Mouse (Mus musculus) limb, embryonic 11.5 days (tissue): ENCODE measurements around the gene Schip1. TPM values are rescaled to one million over a fixed set of nuclear protein-coding genes. Genes with fewer than 3 reads are reported as not detected.

Experiments
- ATAC-seq: fragments of 200-750 bp; cut with Nextera tagmentation; 2 replicates; pipeline ENCODE4 v1.8.0; 2017; ENCODE audit warnings: low read depth; ENCODE audit not compliant: insufficient number of reproducible peaks, low FRiP score, low TSS enrichment
- DNase-seq: peaks from one replicate; pipeline ENCODE4 v3.0.0-alpha.2; 2015; ENCODE audit warnings: low spot score
- H3K27ac ChIP-seq: fragments of 300-500 bp; sonication (generic); replicated peaks from 2 replicates; pipeline ENCODE4 v1.5.1; 2014; ENCODE audit warnings: low read depth, mild to moderate bottlenecking, low read length
- H3K27me3 ChIP-seq: fragments of 300-500 bp; sonication (generic); 2 replicates; pipeline ENCODE4 v1.6.1; 2014; ENCODE audit warnings: mild to moderate bottlenecking, low read length, mixed read lengths; ENCODE audit not compliant: control insufficient read depth, insufficient read depth
- H3K36me3 ChIP-seq: fragments of 300-500 bp; sonication (generic); 2 replicates; pipeline ENCODE4 v1.6.1; 2014; ENCODE audit warnings: mild to moderate bottlenecking, low read length, moderate library complexity, mixed read lengths; ENCODE audit not compliant: control insufficient read depth, insufficient read depth
- H3K4me1 ChIP-seq: fragments of 300-500 bp; sonication (generic); 2 replicates; pipeline ENCODE4 v1.6.1; 2014; ENCODE audit warnings: low read length, mixed read lengths; ENCODE audit not compliant: control insufficient read depth, insufficient read depth
- H3K4me2 ChIP-seq: fragments of 300-500 bp; sonication (generic); 2 replicates; pipeline ENCODE4 v1.6.1; 2014; ENCODE audit warnings: low read depth, mild to moderate bottlenecking, moderate library complexity; ENCODE audit not compliant: severe bottlenecking
- H3K4me3 ChIP-seq: fragments of 300-500 bp; sonication (generic); 2 replicates; pipeline ENCODE4 v1.5.1; 2014; ENCODE audit warnings: low read depth, low read length
- H3K9ac ChIP-seq: fragments of 300-500 bp; sonication (generic); 2 replicates; pipeline ENCODE4 v1.6.1; 2014; ENCODE audit warnings: mild to moderate bottlenecking, low read length
- H3K9me3 ChIP-seq: fragments of 300-500 bp; sonication (generic); 2 replicates; pipeline ENCODE4 v1.6.1; 2016; ENCODE audit warnings: low read length; ENCODE audit not compliant: control insufficient read depth
- WGBS: fragments of 180-500 bp; shearing (Covaris S2); extraction: QIAGEN DNeasy Blood & Tissue Kit; methylation state at CpG from one replicate; pipeline ENCODE4 v1.1.7; 2014; 5-methylcytosine and 5-hydroxymethylcytosine counted together
- polyA plus RNA-seq: library from polyadenylated mRNA; unstranded; fragments of >200 nt; fragmentation: Nextera tagmentation; extraction: Ambion mirVana; gene quantifications from 2 replicates; pipeline ENCODE4 v1.2.1, GENCODE M21; 2014

Gene Schip1
- polyA plus RNA-seq, 1 experiment from 2014 or later, result 34.9 TPM

DNA sequence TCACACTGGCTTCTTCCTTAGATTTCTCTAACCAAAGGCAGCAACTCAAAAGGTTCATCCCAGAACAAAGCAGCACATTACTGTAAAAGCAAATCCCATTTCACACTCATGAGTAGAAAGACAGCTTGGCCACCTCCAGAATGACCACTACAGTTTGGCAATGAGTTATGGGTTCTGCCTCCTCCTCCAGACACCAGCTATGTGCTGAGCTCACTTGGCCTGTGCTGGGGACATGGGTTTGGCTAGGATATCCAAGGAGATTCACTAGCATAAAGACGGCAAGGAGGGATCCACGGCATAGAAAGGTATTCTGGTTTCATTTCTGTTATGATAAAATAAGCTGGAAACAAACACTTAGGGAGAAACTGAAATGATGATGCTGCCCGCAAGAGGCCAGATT, 323.4 kb downstream of the Schip1 start:
- 96% methylated on average over 3 of the region's 3 CpGs for WGBS

DNA sequence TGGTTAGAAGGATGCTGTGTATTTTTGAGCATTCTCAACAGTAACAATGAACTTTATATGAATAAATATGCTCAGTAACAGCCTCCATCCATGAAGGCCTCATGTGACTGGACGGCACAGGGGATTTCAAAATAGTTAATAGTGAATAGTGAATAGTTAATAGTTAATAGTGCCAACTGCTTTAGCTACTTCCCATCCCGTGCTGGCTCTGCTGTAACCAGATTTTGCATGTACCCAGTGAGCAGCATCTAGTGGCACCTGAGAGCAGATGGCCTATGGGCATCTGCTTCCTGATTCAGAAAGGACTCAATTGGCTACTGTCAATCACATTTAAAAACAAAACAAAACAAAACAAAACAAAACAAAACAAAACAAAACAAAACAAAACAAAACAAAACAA, 329.0 kb downstream of the Schip1 start:
- Histone ChIP-seq H3K4me2 (no peak overlapping the region), H3K27ac (no peak overlapping the region), H3K9ac (no peak overlapping the region), H3K36me3 (no peaks in the 10 kb centered on the region), H3K9me3 (no peaks in the 10 kb centered on the region), H3K4me3 (no peak overlapping the region), H3K4me1 (no peaks in the 10 kb centered on the region), H3K27me3 (no peaks in the 10 kb centered on the region)
- DNase-seq (no peak), ATAC-seq (no peak)
- 78% methylated on average over 2 of the region's 2 CpGs for WGBS

More for the DNA sequence above, 323.4 kb downstream of the Schip1 start:
- no peaks in the 10 kb centered on the region for H3K36me3 ChIP-seq
- H3K9me3 ChIP-seq, result no peaks in the 10 kb centered on the region
- no peaks in the 10 kb centered on the region for H3K4me1 ChIP-seq
- ATAC-seq (no peak), DNase-seq (no peak)
- no peaks in the 10 kb centered on the region for H3K27me3 ChIP-seq
- H3K27ac ChIP-seq, result no peak overlapping the region
- no peak overlapping the region for H3K9ac ChIP-seq
- no peak overlapping the region for H3K4me2 ChIP-seq
- no peak overlapping the region for H3K4me3 ChIP-seq

DNA sequence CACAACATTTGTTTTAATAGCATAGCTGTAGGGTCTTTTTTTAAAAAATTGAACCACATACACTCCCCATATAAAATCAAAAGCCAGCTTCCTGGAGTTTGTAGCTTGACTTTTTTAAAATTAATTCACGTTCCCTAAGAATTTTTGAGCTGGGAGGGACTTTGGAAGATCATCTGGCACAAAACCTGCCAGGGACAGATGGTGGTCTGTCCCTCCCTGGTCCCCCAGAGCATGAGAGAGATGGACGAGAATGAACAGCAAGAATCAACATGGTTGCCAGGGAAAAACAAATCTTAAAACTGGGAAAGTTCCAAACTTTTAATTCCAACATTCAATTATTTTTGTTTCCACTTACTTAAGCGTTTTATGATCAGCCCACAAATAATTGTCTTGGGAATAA, 334.1 kb downstream of the Schip1 start:
- 84% methylated on average over 3 of the region's 3 CpGs for WGBS
- Histone ChIP-seq H3K27me3 (no peaks in the 10 kb centered on the region), H3K9me3 (no peaks in the 10 kb centered on the region), H3K36me3 (no peaks in the 10 kb centered on the region), H3K9ac (no peak overlapping the region), H3K4me2 (no peak overlapping the region), H3K27ac (no peak overlapping the region), H3K4me3 (no peak overlapping the region), H3K4me1 (no peaks in the 10 kb centered on the region)
- no peak for DNase-seq
- ATAC-seq, result no peak

DNA sequence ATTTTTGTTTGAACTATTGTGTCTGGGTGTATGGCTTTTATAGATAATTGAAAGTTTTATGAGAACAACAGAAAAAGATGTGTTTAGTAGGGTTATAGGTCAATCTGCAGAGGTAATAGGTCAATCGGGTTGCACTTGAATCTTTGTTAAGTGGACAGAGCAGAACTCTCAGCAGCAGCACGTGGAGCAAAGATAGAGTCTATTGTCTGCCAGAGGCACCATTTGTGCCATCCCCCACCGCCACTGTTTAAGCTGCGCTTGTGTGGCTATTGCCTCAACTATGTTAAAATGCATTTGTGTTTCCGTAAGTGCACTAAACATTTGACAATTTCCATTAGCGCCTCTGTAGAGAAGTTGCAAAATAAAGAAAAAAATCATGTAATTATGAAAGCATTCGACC, 335.5 kb downstream of the Schip1 start:
- ATAC-seq (no peak), DNase-seq (no peak)
- Histone ChIP-seq H3K4me3 (no peak overlapping the region), H3K27ac (no peak overlapping the region), H3K9ac (no peak overlapping the region), H3K9me3 (no peaks in the 10 kb centered on the region), H3K36me3 (no peaks in the 10 kb centered on the region), H3K27me3 (no peaks in the 10 kb centered on the region), H3K4me2 (no peak overlapping the region), H3K4me1 (no peaks in the 10 kb centered on the region)
- WGBS, result 77% methylated on average over 7 of the region's 7 CpGs

DNA sequence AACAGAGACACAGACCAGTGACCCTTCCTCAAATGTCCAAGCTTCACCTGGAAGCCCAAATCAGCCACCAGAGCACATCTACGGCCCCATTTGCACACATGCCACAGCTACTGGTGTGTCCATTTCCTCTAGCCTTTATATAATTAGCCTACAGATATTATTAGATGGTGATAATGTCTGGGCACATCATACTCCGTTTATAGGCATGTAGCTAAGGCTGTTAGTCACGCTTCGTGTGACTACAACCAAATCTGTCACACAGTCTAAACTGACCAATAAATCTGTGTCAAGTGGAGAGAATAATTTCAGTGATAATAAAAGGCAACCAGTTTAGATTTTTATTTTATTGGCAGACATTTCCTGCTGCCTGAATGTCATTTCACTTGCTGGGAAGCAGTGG, 338.7 kb downstream of the Schip1 start:
- no peaks in the 10 kb centered on the region for H3K27me3 ChIP-seq
- no peak overlapping the region for H3K4me2 ChIP-seq
- no peak for DNase-seq
- H3K36me3 ChIP-seq, result no peaks in the 10 kb centered on the region
- H3K4me1 ChIP-seq, result no peaks in the 10 kb centered on the region
- H3K4me3 ChIP-seq, result no peak overlapping the region
- ATAC-seq, result no peak
- 82% methylated on average over 4 of the region's 4 CpGs for WGBS
- no peaks in the 10 kb centered on the region for H3K9me3 ChIP-seq
- no peak overlapping the region for H3K9ac ChIP-seq
- no peak overlapping the region for H3K27ac ChIP-seq

DNA sequence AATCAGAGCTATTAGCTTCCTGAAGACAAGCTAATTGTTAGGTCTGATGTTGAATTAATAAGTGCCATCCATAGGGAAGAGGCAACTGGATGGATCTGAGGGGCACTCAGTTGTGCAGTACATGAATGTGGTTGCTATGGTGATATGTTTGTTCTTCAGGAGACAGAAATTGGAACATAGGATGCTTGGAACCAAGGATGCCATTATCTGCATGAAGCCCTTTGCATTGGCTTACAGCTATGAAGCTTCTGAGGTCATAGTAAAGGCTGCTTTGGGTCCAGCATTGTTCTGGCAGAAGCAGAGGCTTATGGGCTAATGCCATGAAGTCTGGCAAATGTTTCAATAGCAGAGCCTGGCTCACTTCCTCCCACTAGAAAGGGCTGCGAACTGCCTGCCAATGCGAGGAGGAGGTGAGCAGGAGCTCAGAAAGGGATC, 339.2 kb downstream of the Schip1 start:
- H3K27me3 ChIP-seq, result no peaks in the 10 kb centered on the region
- H3K36me3 ChIP-seq, result no peaks in the 10 kb centered on the region
- no peak overlapping the region for H3K27ac ChIP-seq
- WGBS, result 87% methylated on average over 2 of the region's 2 CpGs
- DNase-seq (no peak), ATAC-seq (no peak)
- no peak overlapping the region for H3K9ac ChIP-seq
- H3K4me1 ChIP-seq, result no peaks in the 10 kb centered on the region
- no peak overlapping the region for H3K4me3 ChIP-seq
- H3K4me2 ChIP-seq, result no peak overlapping the region
- H3K9me3 ChIP-seq, result no peaks in the 10 kb centered on the region

DNA sequence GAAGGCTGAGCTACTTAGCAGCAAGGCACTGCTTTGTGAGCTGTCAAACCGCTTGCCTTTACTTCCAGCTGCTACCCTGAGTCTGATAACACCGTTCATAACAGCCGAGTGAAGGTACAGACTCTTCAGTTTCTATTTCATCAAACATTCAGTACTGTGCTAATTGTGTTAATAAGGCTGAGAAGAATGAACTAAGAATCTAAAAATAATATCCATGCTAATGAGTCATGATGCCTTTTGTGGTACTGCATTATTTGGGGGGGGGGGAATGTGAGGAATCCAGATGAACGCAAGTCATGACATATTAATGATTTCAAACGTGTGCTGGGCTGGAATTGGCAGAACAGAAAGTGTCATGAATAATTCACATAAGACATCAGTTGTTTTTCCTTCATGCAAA, 341.1 kb downstream of the Schip1 start:
- WGBS, result 82% methylated on average over 5 of the region's 5 CpGs
- no peak for ATAC-seq
- no peaks in the 10 kb centered on the region for H3K36me3 ChIP-seq

DNA sequence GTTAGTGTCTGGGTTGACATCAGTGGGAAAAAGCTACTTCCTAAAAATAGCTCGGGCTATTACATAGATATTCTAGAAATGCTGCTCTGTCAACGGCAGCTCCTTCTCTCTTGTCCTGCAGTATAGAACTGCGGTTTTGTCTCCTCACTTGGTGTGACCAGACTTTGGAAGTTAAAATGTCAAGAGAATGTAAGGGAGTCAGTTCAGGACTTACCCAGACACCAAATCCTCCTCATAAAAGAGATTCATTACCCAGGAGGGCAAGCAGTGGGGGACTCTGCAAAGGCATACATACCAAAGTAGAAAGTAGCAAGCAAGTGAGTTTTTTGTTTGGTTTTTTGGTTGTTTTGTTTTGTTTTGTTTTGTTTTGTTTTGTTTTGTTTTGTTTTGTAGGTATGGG, 347.7 kb downstream of the Schip1 start:
- DNase-seq (no peak), ATAC-seq (no peak)
- Histone ChIP-seq H3K9me3 (no peaks in the 10 kb centered on the region), H3K36me3 (no peaks in the 10 kb centered on the region), H3K27me3 (no peaks in the 10 kb centered on the region), H3K4me2 (no peak overlapping the region), H3K27ac (no peak overlapping the region), H3K9ac (no peak overlapping the region), H3K4me1 (no peaks in the 10 kb centered on the region), H3K4me3 (no peak overlapping the region)
- WGBS, result 69% methylated on average over 3 of the region's 3 CpGs

More for the DNA sequence above, 341.1 kb downstream of the Schip1 start:
- H3K9ac ChIP-seq, result no peak overlapping the region
- no peaks in the 10 kb centered on the region for H3K27me3 ChIP-seq
- no peak overlapping the region for H3K4me3 ChIP-seq
- H3K4me2 ChIP-seq, result no peak overlapping the region
- no peaks in the 10 kb centered on the region for H3K9me3 ChIP-seq
- DNase-seq, result no peak
- no peaks in the 10 kb centered on the region for H3K4me1 ChIP-seq
- H3K27ac ChIP-seq, result no peak overlapping the region

DNA sequence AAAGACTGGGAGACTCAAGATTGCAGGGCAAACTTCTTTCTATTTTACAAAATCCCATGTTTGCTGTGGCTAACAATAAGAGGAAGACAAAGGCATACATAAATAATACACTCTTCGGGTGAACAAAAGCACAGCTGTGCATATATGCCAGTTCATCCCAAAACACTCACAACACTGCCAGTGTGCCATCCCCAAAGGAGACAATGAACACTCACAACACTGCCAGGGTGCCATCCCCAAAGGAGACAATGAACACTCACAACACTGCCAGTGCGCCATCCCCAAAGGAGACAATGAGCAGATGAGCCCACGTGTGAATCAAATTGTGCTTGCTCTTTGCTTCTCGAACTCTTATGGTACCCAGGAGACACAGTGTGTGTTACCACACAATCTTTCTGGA, 355.2 kb downstream of the Schip1 start:
- Histone ChIP-seq H3K27me3 (no peaks in the 10 kb centered on the region), H3K36me3 (no peaks in the 10 kb centered on the region), H3K4me3 (no peak overlapping the region), H3K4me2 (no peak overlapping the region), H3K27ac (no peak overlapping the region), H3K9ac (no peak overlapping the region), H3K4me1 (no peaks in the 10 kb centered on the region), H3K9me3 (no peaks in the 10 kb centered on the region)
- WGBS, result 87% methylated on average over 4 of the region's 4 CpGs
- ATAC-seq (no peak), DNase-seq (no peak)
